Mouse (Mus musculus): ENCODE measurements at regions not wholly inside any gene's neighbourhood (a gene's known extent, or its start where the extent isn't known, plus 50 kb on each side); places are given as distances from the start of the nearest gene placed in this dataset.

DNA sequence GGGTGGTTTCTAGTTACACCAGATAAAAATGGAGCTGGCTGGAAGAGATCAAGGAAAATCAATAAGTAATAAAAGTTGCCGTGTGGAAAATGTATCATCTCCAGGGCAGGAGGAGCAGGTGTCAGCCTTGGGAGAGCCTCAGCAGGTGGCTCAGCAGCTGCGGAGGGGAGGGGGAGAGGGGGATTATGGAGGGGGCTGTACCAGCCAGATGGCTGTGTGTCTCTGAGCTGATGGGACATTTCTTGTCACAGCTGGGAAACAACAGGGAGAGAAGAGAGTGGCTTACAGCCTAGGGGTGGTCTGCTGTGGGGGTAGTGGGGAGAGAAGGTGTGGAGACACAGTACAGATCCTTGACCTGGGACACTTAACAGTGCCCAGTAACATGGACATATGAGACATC lies 116.5 kb downstream of the Matn1 start:
- Histone ChIP-seq H3K4me3 (ENCODE audit: low read depth, low read length) (no peak overlapping the region), H3K27me3 (replicated peaks; ENCODE audit: control insufficient read depth, insufficient read depth, low read length) (no peaks in the 10 kb centered on the region), H3K4me2 (replicated peaks; ENCODE audit: low read depth) (no peak overlapping the region), H3K27ac (ENCODE audit: low read depth, low read length) (no peak overlapping the region), H3K9ac (ENCODE audit: low read depth, low read length) (no peak overlapping the region), H3K36me3 (ENCODE audit: control insufficient read depth, insufficient read depth) (no peaks in the 10 kb centered on the region), H3K4me1 (replicated peaks; ENCODE audit: control insufficient read depth, insufficient read depth, low read length) (no peaks in the 10 kb centered on the region), H3K9me3 (ENCODE audit: control insufficient read depth) (no peaks in the 10 kb centered on the region)
- WGBS, result 3% methylated on average over 2 of the region's 2 CpGs
- TF ChIP-seq CTCF (IDR thresholded peaks at IDR 0.05; ENCODE audit: low read depth), result no peak
- no peak for ATAC-seq

DNA sequence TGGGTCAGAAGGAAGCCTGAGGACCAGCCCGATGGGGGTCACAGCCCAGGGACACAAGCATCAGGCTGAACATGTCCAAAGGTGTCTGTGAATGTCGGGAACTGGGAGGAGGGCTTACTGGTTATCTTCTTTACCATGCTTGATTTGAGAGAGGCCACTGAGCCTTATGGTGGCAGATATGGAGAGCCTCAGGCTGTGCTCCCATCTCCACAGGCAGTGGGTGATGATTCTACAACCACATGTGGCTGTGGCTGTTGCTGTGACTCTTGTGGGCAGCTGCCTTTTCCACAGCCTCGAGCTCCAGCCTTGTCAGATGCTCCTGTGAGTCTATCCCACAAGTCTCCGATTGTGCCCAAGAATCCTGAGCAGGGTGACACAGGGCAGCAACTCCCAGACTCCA lies 118.4 kb downstream of the Matn1 start:
- ATAC-seq, result no peak
- H3K4me3 ChIP-seq (ENCODE audit: low read depth, low read length), result no peak overlapping the region
- TF ChIP-seq CTCF (IDR thresholded peaks at IDR 0.05; ENCODE audit: low read depth), result no peak
- H3K9ac ChIP-seq (ENCODE audit: low read depth, low read length), result no peak overlapping the region
- no peak overlapping the region for H3K4me2 ChIP-seq (replicated peaks; ENCODE audit: low read depth)
- 70% methylated on average over 4 of the region's 4 CpGs for WGBS
- H3K27me3 ChIP-seq (replicated peaks; ENCODE audit: control insufficient read depth, insufficient read depth, low read length), result no peaks in the 10 kb centered on the region
- no peaks in the 10 kb centered on the region for H3K36me3 ChIP-seq (ENCODE audit: control insufficient read depth, insufficient read depth)
- no peaks in the 10 kb centered on the region for H3K9me3 ChIP-seq (ENCODE audit: control insufficient read depth)
- H3K27ac ChIP-seq (ENCODE audit: low read depth, low read length), result no peak overlapping the region
- H3K4me1 ChIP-seq (replicated peaks; ENCODE audit: control insufficient read depth, insufficient read depth, low read length), result no peaks in the 10 kb centered on the region

DNA sequence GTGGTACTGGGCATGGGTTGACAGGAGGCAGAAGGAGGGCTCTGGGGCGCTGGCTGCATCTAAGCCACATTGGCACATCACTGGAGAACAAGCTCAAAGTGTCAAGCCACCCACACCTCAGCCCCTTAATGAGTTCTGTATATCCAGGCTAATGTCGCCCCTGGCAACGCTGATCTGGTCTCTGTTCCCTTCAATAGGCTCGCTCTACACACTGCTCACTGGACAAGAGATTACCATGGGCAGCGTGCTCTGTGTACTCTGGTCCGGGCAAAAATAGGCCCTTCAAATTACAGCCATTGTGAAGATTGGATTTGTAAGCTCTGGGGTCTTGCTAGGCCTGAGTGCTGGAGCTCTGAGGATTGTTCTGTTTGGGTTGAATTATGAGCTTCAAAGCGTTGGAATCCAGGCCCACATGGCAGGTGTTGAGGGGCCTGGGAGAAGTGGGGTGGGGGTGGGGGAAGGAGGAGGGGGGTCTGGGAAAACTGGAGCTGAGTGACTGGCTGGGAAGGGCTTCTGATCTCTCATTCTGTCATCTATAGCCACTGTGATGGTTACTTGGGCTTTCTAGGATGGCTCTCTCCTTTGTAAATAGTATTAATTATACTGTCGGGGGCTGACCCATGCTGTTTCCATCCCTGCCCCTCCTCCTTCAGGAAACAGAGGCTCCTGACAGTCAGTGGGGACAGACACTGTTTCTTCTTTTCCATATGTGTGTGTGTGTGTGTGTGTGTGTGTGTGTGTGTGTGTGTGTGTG lies 122.2 kb downstream of the Matn1 start:
- H3K27ac ChIP-seq (ENCODE audit: low read depth, low read length), result no peak overlapping the region
- TF ChIP-seq CTCF (IDR thresholded peaks at IDR 0.05; ENCODE audit: low read depth), result no peak
- no peaks in the 10 kb centered on the region for H3K36me3 ChIP-seq (ENCODE audit: control insufficient read depth, insufficient read depth)
- 54% methylated on average over 8 of the region's 8 CpGs for WGBS
- no peaks in the 10 kb centered on the region for H3K9me3 ChIP-seq (ENCODE audit: control insufficient read depth)
- H3K4me2 ChIP-seq (replicated peaks; ENCODE audit: low read depth), result no peak overlapping the region
- ATAC-seq, result no peak
- no peak overlapping the region for H3K9ac ChIP-seq (ENCODE audit: low read depth, low read length)
- H3K27me3 ChIP-seq (replicated peaks; ENCODE audit: control insufficient read depth, insufficient read depth, low read length), result no peaks in the 10 kb centered on the region
- no peaks in the 10 kb centered on the region for H3K4me1 ChIP-seq (replicated peaks; ENCODE audit: control insufficient read depth, insufficient read depth, low read length)
- H3K4me3 ChIP-seq (ENCODE audit: low read depth, low read length), result no peak overlapping the region

DNA sequence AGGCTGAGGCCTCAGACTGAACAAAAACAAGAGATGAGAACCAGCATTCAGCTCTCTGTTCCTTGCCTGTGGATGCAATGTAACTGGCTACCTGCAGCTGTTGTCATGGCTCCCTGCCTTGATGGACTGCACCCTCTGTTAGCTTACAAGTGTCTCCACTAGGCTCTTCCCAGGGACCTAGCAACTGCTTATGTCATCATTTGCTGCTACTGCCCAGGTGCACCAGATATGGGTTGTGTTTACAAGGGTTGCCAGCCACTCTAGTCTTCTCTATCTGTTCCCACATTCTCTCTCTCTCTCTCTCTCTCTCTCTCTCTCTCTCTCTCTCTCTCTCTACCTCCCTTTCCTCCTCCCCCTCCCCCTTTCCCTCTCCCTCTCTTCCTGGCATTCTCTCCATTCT lies 126.4 kb downstream of the Matn1 start:
- Histone ChIP-seq H3K27ac (ENCODE audit: low read depth, low read length) (no peak overlapping the region), H3K4me3 (ENCODE audit: low read depth, low read length) (no peak overlapping the region), H3K27me3 (replicated peaks; ENCODE audit: control insufficient read depth, insufficient read depth, low read length) (no peaks in the 10 kb centered on the region), H3K9me3 (ENCODE audit: control insufficient read depth) (no peaks in the 10 kb centered on the region), H3K36me3 (ENCODE audit: control insufficient read depth, insufficient read depth) (no peaks in the 10 kb centered on the region), H3K4me2 (replicated peaks; ENCODE audit: low read depth) (no peak overlapping the region), H3K4me1 (replicated peaks; ENCODE audit: control insufficient read depth, insufficient read depth, low read length) (no peaks in the 10 kb centered on the region), H3K9ac (ENCODE audit: low read depth, low read length) (no peak overlapping the region)
- TF ChIP-seq CTCF (IDR thresholded peaks at IDR 0.05; ENCODE audit: low read depth), result no peak
- ATAC-seq, result no peak

DNA sequence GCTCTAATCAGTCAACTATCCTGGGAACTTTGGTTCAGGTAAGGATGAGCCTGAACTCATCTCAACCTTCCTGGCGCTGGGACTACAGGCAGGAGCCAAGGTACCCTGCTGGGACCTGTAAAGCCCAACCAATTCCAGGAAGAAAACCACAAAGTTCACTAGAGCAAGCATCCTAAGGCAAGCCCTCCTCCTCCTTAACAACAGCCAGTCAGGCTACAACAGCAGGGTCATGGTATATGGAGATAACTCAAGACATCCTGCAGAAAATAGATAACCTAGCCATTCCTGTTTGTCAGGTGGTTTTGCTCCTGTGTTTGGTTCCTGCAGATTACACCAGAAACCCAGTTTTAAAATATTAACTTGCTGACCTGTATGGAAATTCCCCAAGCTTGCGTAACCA lies 128.4 kb downstream of the Matn1 start:
- WGBS, result 98% methylated on average over 2 of the region's 2 CpGs
- no peak overlapping the region for H3K27ac ChIP-seq (ENCODE audit: low read depth, low read length)

DNA sequence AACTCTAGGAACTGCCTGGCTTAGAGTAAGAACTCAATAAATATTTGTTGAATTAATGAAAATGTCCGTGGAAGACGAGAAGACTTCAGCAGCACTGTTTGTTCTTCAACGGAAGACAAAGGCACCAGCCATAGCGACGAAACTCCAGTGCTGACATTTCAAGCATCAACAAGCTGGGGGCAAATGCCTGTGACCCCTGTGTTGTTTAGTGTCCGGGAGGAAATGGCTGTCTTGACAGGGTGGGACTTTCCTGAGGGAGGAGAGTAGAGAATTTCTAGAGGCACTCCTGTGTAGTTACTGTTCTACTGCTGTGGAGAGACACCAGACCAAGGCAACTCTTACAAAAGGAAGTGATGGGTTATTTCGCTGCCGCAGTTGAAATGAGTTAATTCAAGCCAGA lies 129.2 kb downstream of the Matn1 start:
- Histone ChIP-seq H3K9ac (ENCODE audit: low read depth, low read length) (no peak overlapping the region), H3K4me1 (replicated peaks; ENCODE audit: control insufficient read depth, insufficient read depth, low read length) (no peaks in the 10 kb centered on the region), H3K9me3 (ENCODE audit: control insufficient read depth) (no peaks in the 10 kb centered on the region), H3K36me3 (ENCODE audit: control insufficient read depth, insufficient read depth) (no peaks in the 10 kb centered on the region), H3K27ac (ENCODE audit: low read depth, low read length) (no peak overlapping the region), H3K4me3 (ENCODE audit: low read depth, low read length) (no peak overlapping the region), H3K27me3 (replicated peaks; ENCODE audit: control insufficient read depth, insufficient read depth, low read length) (no peaks in the 10 kb centered on the region), H3K4me2 (replicated peaks; ENCODE audit: low read depth) (no peak overlapping the region)
- no peak for ATAC-seq
- WGBS, result 39% methylated on average over 8 of the region's 8 CpGs
- TF ChIP-seq CTCF (IDR thresholded peaks at IDR 0.05; ENCODE audit: low read depth), result no peak

More for the DNA sequence above, 128.4 kb downstream of the Matn1 start:
- no peak overlapping the region for H3K9ac ChIP-seq (ENCODE audit: low read depth, low read length)
- H3K4me1 ChIP-seq (replicated peaks; ENCODE audit: control insufficient read depth, insufficient read depth, low read length), result no peaks in the 10 kb centered on the region
- no peaks in the 10 kb centered on the region for H3K27me3 ChIP-seq (replicated peaks; ENCODE audit: control insufficient read depth, insufficient read depth, low read length)
- no peak for ATAC-seq
- no peak overlapping the region for H3K4me2 ChIP-seq (replicated peaks; ENCODE audit: low read depth)
- H3K36me3 ChIP-seq (ENCODE audit: control insufficient read depth, insufficient read depth), result no peaks in the 10 kb centered on the region
- H3K9me3 ChIP-seq (ENCODE audit: control insufficient read depth), result no peaks in the 10 kb centered on the region
- TF ChIP-seq CTCF (IDR thresholded peaks at IDR 0.05; ENCODE audit: low read depth), result no peak
- no peak overlapping the region for H3K4me3 ChIP-seq (ENCODE audit: low read depth, low read length)

Data from intestine, postnatal 0 days (tissue).